Mouse (Mus musculus): ENCODE measurements around the gene Limk2.

Gene Limk2

DNA sequence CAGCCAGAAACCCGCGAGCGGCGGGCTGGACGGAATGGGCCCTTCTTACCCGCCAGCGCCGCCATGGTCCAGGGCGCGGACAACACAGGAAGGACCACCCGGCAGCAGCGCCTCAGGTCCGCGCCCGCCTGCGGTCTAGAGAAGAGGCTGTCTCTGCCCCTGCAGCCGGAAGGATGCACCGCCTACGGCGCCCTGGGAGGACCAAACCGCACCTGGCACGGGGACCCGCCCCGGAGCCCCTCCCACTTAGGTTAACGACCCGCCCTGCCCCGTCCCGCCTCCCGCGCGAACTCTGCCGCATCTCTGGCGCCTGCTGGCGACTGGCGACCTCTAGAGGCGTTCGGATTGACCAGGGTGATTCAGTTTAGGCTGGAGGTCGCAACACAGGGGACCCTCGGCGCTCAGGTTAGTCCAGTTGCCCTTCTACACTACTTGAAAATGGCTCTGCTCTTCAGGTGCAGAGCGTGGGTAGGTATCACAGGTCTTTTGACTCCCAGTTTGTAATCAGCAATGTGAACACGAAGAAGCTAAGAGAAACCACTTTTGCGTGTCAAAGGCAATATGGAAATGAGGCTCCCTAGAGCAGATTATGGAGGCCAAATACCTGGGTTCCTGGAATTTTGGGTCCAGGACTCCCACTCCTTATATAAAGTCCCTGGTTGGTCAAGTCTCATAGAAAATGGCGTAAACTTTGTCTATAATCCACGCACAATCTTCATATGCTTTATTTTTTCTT lies at the start of gene Limk2:
Gene Limk2, minus strand, starts transcription at position 193 of the 736 bp plus-strand sequence.
- in situ Hi-C loops (cut with MboI; ENCODE audit: unreplicated experiment in 2 of 2) = loop anchor here (5.0 to 10.0 kb wide), 3 partner anchors 64 to 144 kb away; partner anchors contain the start of genes Drg1 (in 1 of the 2) and Pik3ip1 (in 1 of the 2)

DNA sequence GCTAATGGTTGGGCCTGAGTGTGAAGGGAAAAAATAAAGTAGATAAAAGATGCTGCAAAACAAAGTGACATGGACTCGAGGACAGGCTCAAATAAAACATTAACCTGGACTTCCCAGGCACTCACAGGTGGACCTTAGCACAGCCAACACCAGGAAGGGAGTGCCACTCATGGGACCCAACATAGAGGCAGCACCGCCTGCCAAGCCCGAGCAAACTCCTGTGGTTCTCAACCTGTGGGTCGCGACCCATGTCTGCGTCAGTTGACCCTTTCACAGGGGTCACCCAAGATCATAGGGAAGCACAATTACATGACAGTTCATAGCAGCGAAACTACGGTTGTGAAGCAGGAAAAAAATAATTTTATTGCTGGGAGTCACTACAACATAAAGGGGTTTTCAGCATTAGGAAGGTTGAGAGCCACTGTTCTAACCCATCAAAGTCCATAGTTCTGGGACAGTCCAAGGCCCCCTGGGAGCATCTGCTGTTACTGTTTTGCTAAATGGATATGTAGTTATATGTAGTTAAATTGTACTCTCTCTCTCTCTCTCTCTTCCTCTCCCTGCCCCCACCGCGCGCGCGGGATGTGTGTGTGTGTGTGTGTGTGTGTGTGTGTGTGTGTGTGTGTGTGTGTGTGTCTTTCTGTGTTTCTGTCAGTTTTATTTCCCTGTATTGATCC lies 49.6 kb upstream of the Limk2 start:
- in situ Hi-C loops (cut with MboI; ENCODE audit: unreplicated experiment in 2 of 2) = loop anchor here in 1 of 2 experiments (5.0 kb wide), 1 partner anchor 71 kb away; no protein-coding TSS in a partner anchor

DNA sequence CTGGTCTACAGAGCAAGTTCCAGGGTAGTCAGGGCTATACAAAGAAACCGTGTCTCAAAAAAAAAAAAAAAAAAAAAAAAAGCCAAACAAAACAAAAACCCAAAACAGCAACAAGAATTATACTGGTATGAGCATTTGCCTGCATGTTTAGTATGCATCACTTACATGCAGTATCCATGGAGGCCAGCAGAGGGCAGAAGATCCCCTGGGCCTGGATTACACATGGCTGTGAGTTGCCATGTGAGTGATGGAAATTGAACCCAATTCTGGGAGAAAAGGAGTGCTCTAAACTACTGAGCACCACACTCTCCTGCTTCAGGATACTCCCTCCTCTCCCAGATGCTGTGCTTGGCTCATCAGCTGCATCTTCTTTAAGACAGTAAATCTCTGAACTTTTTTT lies 47.4 kb upstream of the Limk2 start:
- in situ Hi-C loops (cut with MboI; ENCODE audit: unreplicated experiment in 2 of 2) = loop anchor here in 1 of 2 experiments (5.0 kb wide), 1 partner anchor 69 kb away; no protein-coding TSS in a partner anchor

DNA sequence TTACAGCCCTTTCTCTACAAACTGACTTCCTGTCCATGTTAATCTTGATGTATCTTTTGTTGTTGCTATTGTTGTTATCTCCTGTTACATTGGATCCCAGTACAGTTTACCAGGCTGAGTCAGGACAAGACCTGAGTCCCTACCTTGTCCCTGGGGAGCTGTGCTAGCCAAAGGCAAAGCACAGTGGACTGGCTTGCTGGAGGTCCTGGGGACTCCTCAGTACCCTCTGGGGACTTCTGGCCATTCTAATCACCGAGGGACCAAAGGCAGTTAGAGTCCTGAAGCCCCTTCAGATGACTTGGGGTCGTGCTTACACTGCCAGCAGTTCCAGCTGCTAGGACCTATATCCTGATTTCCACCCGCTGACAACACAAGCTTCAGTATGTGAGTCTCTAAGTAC lies 45.5 kb upstream of the Limk2 start:
- in situ Hi-C loops (cut with MboI; ENCODE audit: unreplicated experiment in 2 of 2) = no loop called here

DNA sequence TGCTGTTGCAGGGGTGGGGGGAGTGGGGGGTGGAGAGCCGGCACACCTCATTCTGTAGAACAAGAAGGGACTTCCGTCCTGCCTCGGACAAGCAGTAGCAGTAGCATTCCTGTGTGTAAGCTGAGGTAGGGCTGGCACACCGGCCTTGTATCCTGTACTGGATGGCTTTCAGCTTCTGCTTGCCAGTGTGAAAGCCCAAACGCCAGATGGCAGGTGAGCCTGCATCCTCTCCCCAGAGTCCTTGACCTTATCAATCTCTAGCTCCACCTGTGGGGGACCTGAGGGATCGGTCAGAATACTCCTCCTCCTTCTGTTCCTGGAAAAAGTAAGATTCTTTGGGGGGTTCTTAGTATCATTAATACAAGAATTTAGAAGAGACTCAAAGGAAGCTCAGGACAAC lies 44.5 kb upstream of the Limk2 start:
- in situ Hi-C loops (cut with MboI; ENCODE audit: unreplicated experiment in 2 of 2) = no loop called here

DNA sequence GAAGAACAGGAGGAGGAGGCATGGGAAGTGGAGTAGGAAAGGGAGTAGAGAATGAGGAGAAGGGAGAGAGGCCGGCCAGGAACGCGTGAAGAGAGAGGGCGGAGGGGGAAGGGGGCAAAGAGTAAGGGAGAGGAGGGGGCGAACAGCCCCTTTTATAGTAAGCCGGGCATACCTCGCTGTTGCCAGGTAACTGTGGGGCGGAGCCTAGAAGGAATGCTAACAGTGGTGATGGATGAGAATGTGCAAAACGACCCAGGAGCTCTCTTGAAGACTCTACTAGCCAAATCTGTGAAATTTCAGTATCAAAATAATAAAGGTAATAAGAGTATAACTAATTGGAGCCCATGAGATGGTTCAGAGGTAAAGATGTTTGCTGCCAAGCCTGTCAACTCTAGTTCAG lies 43.8 kb upstream of the Limk2 start:
- in situ Hi-C loops (cut with MboI; ENCODE audit: unreplicated experiment in 2 of 2) = no loop called here

DNA sequence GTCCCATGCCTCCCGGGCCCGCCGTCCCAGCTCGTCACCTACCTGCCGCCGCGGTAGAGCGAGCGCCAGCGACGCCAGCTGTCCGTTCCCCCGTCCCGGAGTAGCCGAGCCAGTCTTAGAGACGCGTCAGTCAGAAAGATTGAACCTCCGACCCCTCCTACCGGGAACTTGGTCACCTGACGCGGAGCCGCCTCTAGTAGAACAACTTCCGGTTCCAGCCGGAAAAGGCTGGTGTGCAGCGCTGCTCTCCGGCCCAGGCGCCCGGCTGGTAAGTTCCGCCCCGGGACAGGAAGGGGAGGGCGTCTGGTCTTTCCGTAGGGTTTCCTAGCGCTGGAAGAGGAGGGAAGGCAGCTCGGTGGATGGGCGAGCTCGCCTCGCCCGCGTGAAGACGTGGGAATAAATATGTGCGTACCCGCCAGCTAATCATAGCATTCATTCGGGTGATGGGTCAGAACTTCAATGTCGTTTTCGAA lies 43.2 kb upstream of the Limk2 start, which contains the start of gene Rnf185:
Gene Rnf185, minus strand, starts transcription at position 197 of the 473 bp plus-strand sequence.
- in situ Hi-C loops (cut with MboI; ENCODE audit: unreplicated experiment in 2 of 2) = no loop called here

DNA sequence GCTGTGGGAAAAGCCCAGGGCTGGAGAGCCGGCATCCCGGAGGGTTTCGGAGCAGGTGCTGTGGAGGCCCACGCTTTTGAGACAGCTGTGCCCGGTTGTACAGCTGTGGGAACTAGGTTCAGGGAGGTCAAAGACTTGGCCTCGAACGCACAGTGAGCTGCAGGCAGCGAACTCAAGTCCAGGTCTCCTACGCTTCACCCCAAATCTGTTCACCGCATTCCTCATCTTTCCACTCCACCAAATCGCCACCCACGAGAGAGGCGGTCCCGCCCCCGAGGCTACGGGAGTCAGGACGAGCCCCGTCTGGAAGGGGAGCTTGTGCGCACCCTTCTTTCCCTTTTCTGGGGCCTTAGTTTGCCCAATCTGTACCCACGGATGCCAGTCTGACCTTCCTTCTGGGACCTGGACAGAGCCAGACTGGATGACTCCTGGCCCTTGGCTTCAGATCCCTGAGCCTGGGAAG lies 42.7 kb upstream of the Limk2 start:
- in situ Hi-C loops (cut with MboI; ENCODE audit: unreplicated experiment in 2 of 2) = no loop called here

DNA sequence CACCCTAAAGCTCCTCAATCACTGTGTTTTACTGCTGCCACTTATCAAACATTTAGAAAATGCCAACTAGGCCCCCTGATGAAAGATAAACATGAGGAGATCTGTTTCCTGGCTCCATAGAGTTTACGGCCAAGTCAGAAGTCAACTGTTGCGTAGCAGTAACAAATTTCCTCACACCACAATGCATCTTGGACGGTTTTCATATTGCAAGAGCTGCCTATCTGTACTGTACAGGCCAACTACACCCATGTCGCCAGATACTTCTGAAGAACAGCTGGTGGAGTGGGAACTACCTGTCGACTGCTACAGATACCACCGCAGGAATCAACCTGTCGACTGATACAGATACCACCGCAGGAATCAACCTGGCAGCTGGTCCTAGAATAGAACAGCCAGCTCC lies 35.9 kb upstream of the Limk2 start:
- in situ Hi-C loops (cut with MboI; ENCODE audit: unreplicated experiment in 2 of 2) = no loop called here

DNA sequence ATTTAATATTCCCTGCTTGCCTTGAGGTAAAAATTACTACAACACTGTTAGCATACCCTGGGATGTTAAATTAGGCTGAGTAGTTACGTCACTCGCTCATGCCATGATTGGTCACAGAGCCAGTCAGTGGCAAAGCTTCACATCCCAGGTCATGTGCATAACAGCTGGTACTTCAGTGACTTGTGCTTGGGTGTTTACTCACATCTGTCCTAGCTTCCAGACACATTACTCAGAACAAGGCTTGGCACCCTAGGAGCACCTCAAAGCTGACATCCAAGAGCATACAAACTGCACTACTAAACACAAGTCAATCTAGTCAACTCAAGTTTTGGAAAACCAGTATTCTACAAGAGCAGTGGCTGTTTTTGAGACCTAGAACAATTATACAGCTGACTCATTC lies 34.1 kb upstream of the Limk2 start:
- in situ Hi-C loops (cut with MboI; ENCODE audit: unreplicated experiment in 2 of 2) = no loop called here

DNA sequence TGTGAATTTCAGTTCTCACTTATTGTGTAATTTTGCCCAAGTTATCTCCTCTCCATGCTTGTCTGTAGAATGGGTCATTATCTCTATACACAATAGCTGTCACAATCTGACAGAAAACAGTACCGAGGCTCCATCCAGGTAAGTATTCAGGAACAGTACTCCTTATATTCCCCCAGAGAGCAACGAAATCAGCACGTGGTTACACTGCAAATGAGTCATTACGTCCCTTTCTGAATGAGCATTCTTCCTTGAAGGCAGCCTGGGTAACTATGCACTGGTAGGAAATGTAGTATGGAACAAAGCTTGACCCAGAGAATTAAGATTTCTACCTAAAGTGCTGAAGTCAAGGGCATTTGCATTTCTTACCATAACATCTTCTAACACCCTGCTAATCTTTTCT lies 33.7 kb upstream of the Limk2 start:
- in situ Hi-C loops (cut with MboI; ENCODE audit: unreplicated experiment in 2 of 2) = no loop called here

DNA sequence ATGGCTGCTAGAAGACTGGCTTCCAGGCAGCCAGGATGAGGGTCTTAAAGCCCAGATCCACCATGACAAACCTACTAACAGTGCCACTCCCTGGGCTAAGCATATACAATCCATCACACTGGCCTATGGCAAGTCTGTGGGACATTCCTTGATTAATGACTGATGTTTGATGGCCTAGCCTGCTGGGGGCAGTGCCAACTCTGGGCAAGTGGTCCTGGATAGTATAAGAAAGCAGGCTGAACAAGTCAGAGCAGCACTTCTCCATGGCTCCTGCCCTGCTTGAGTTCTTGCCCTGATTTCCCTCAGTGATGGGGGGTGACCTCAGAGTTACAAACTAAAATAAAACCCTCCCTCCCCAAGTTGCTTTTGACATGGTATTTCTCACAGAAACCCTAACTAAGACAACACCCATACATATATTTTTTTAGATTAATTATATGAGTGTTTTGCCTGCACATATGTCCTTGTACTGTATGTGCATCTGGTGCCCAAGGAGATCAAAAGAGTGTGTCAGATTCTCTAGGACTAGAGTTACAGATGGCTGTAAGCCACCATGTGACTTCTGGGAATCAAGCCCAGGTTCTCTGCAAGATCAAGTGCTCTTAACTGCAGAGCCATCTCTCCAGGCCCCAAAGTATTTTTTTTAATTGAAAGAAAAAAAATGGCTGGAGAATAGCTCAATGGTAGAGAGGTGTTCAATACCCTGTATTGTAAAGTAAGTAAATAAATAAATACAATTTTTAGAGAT lies 32.9 kb upstream of the Limk2 start:
- in situ Hi-C loops (cut with MboI; ENCODE audit: unreplicated experiment in 2 of 2) = no loop called here

DNA sequence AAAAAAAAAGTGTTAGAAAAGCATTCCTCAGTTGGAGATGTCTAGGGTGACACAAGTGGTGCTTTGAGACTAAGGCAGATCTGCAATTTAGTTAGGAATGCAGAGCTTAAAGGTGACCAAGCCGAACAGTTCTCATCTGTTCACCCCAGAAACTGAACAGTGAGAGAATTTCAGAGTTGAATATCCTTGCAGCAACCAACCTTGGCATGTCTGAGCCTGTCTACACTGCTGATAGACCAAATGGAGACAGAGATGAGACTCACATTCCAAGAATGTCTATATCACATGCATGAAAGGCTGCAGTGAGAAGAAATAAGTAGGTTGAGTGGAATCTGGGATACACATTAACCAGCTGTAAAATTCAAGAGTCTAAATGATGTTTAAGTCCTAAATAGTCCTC lies 28.6 kb upstream of the Limk2 start:
- in situ Hi-C loops (cut with MboI; ENCODE audit: unreplicated experiment in 2 of 2) = no loop called here

DNA sequence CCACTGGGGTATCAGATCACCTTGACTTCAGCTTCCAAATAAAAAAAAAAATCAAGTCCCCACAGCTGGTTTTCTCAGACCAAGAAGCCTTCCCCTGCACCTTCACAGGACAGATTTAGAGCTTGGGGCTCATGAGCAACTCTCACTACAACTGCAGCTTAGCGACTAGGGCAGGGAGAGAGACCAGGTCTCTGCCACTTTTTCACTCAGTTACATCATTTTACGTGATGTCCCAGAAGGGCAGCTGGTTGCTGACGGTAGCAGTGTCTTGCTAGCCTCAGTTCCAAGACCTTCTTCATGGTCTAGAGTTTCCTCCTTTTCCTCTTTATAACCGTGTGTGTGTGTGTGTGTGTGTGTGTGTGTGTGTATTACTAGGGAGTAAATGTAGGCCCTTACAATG lies 24.8 kb upstream of the Limk2 start:
- in situ Hi-C loops (cut with MboI; ENCODE audit: unreplicated experiment in 2 of 2) = no loop called here

DNA sequence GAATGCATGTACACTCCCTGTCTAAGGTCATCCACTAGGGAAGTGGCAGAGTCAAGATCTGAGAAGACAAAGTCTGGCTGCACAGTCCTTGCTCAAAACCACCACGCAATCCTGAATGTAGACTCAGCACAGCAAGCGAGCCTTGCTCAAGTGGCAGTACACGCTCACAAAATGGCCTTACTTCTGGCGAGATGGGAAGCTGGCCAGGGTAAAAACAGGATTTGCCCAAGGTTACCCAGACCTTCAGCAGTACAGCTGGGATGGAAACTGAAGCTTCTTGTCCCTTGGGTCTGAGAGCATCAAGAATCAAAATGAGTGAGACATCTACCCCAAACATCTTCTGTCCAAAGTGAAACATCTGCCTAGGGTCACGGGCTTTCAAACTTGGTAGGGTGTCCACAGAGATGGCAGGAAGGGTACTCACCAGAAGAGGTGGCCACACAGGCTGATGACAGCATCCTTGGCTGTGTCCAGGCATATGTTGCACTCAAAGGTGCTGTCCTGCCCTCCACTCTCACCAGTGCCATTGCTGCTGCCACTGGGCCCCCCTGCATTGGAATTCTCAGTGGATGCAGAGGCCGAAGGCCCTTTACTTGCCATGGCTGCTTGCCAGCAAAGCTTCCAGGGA lies 23.1 kb upstream of the Limk2 start:
- in situ Hi-C loops (cut with MboI; ENCODE audit: unreplicated experiment in 2 of 2) = no loop called here

DNA sequence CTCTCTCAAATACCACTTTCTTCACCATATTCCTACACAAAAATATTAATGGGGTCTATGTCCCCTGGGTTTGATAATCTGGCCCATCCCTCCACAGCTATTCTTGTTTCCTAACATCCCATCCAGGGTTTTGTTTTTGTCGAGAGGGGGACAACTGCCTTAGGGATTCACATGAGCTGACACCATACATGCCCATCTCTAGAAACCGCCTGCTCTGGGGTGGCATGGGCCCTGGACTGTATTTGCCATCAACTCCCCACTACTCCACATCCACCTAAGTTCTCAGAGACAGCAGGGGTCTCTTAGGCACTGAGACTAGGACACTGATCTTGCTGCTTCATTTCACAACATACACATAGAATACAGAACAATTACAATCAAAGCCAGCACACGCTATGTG lies 22.5 kb upstream of the Limk2 start:
- in situ Hi-C loops (cut with MboI; ENCODE audit: unreplicated experiment in 2 of 2) = no loop called here

DNA sequence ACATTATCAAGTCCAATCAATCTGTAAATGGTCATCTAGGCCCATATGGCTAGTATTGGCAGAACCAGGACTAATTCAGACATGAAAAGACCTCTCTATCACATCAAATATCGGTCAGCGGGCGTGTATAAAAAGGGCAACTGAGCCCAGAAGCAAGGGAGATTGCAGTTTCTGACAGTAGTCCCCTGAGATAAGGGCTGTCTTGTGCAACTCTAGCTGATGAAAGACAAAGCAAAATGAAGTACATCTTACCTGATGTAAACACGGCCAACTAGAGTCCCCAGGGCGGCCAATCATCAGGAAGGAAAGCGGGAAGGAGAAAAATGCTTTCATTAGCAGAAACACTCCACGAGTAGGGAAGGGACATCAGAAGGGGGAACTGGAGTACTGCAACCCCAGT lies 19.6 kb upstream of the Limk2 start:
- in situ Hi-C loops (cut with MboI; ENCODE audit: unreplicated experiment in 2 of 2) = no loop called here

DNA sequence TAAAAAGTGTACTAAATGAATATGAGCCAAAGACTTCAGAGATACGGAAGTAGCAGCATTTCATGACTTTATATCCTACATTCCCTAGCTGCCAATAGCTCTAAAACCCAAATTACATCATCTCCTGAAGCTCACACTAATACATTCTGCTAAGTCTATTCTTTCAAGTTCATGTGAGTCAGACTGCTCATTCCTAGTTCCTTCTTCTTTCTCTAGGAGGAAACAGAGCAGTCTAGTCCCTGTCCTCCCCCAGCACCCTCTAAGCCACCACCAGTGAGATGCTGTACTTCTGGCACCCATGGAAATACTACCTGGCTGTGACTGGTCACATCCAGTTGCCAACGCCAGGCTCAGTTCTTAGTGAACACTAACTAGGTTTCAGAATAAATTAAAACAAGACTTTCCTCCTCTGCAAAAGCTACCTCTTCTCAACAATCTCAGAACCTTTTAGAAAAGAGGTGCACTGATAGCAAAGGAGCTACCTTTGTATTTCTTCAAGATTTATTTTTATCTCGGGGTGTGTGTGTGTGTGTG lies 18.8 kb upstream of the Limk2 start:
- in situ Hi-C loops (cut with MboI; ENCODE audit: unreplicated experiment in 2 of 2) = no loop called here

DNA sequence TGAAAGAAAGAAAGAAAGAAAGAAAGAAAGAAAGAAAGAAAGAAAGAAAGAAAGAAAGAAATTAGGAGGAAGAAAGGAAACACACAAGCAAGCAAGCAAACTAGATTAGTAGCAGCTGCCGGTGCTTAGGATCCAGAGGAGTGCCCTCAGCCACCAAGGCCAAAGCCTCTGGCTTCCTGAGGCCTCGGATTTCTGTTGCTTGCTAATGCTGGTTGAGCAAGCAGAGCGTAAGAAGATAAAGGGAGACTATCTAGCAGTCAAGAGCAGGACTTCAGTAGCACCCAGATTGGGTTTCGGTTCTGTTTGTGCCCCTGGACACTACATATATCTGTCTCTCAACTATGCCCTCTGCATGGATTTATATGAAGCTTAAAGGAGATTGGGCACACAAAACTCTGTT lies 13.3 kb upstream of the Limk2 start:
- in situ Hi-C loops (cut with MboI; ENCODE audit: unreplicated experiment in 2 of 2) = no loop called here

DNA sequence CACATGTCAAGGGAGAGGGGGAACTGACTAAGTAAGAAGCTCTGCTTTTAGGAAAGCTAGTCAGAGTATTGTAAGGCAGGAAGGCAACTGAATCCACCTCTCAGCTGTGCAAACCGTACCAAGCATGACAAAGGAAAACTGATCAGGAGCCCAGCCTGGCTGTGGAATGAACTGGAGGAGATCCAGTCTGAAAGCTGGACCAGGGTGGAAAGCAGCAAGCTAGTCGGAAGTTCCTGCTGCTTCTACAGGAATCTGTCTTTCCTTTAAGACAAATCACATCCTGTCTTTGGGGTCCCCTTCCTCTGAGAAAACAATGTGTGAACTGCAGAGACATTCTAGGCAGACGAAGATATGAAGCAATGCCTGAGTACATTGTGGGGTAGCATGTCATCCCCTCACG lies 9.8 kb upstream of the Limk2 start:
- in situ Hi-C loops (cut with MboI; ENCODE audit: unreplicated experiment in 2 of 2) = no loop called here

All from v-Abl transformed pro-B cells (cell line).